Mouse (Mus musculus) G1E (cell line): Measurements from ENCODE around the gene Lipm. TPM values are rescaled to one million over a fixed set of nuclear protein-coding genes. Genes with fewer than 3 reads are reported as not detected.

Experiments used
- ATAC-seq: 2 replicates; pipeline ENCODE4 v1.8.0; 2016; ENCODE audit warnings: mild to moderate bottlenecking; ENCODE audit not compliant: insufficient number of reproducible peaks, poor library complexity, low FRiP score, severe bottlenecking; ENCODE audit errors: extremely low read depth
- DNase-seq: peaks from one replicate; pipeline ENCODE4 v3.0.0; 2012; ENCODE audit warnings: low spot score
- H3K27me3 ChIP-seq: 2 replicates; pipeline ENCODE4 v1.6.1; 2012; ENCODE audit warnings: mild to moderate bottlenecking, low read length, inconsistent platforms; ENCODE audit not compliant: insufficient read depth
- H3K36me3 ChIP-seq: replicated peaks from 2 replicates; pipeline ENCODE3; 2012; ENCODE audit warnings: mild to moderate bottlenecking, inconsistent platforms
- H3K4me1 ChIP-seq: 2 replicates; pipeline ENCODE4 v1.6.1; 2012; ENCODE audit warnings: low read depth, low read length, inconsistent platforms, mixed read lengths; ENCODE audit not compliant: insufficient read depth
- H3K4me3 ChIP-seq: 2 replicates; pipeline ENCODE4 v1.5.1; 2012; ENCODE audit warnings: low read depth, mild to moderate bottlenecking, inconsistent platforms, low read length, moderate library complexity, mixed read lengths
- H3K9me3 ChIP-seq: replicated peaks from 2 replicates; pipeline ENCODE4 v1.6.1; 2012; ENCODE audit warnings: inconsistent platforms
- CTCF ChIP-seq: IDR thresholded peaks from 2 replicates; pipeline ENCODE4 v1.5.1; 2012; ENCODE audit warnings: low read depth, low read length, inconsistent platforms, mixed read lengths
- GATA1 ChIP-seq: IDR thresholded peaks from 2 replicates; pipeline ENCODE4 v1.6.1; 2012; ENCODE audit warnings: borderline replicate concordance, low read length, inconsistent platforms, mixed read lengths
- GATA2 ChIP-seq: IDR thresholded peaks from 2 replicates; pipeline ENCODE4 v1.6.1; 2012; ENCODE audit warnings: low read depth, low read length, inconsistent platforms, borderline replicate concordance
- POLR2AphosphoS5 ChIP-seq: IDR thresholded peaks from 2 replicates; pipeline ENCODE4 v1.6.1; 2012; ENCODE audit warnings: low read depth, low read length, inconsistent platforms; ENCODE audit not compliant: insufficient replicate concordance
- TAL1 ChIP-seq: conservative IDR thresholded peaks from 2 replicates; pipeline ENCODE4 v1.6.1; 2012; ENCODE audit warnings: low read depth, low read length, inconsistent platforms, mixed read lengths
- polyA plus RNA-seq: library from polyadenylated mRNA; stranded (reverse); fragments of >175 nt; gene quantifications from 2 replicates; pipeline ENCODE4 v1.2.3, GENCODE M21; 2012
- total RNA-seq, 2 experiments: library from RNA; stranded (forward) in 1 of 2; stranded (reverse) in 1 of 2; fragments of 200-1000 nt in 1 of 2; fragments of >200 nt in 1 of 2; fragmentation: Nextera tagmentation in 1 of 2; gene quantifications; 2 replicates each; pipeline ENCODE4 v1.2.3; 2014 to 2017

Gene Lipm
- not detected in 2 replicates for total RNA-seq (2014; fragmentation: Nextera tagmentation)
- not detected in 2 replicates for total RNA-seq (2017)
- not detected in 2 replicates for polyA plus RNA-seq

GRCm38 (mm10) chr19:34100633-34101032 lies at the start of gene Lipm:
TSS of gene Lipm (plus strand) at chr19:34100933.
- DNase-seq = no peak
- TF ChIP-seq POLR2AphosphoS5 (no peak), CTCF (no peak)
- Histone ChIP-seq H3K9me3 (no peaks in the 10 kb centered on the region), H3K4me3 (no peak within 1 kb of the TSS), H3K36me3 (no peaks in the 10 kb centered on the region), H3K4me1 (no peaks in the 10 kb centered on the region), H3K27me3 (no peaks in the 10 kb centered on the region)
- ATAC-seq = no peak

- H3K36me3 ChIP-seq = no peaks in the 10 kb centered on the region
- H3K4me3 ChIP-seq = no peak overlapping the region
- no peaks in the 10 kb centered on the region for H3K9me3 ChIP-seq
- no peaks in the 10 kb centered on the region for H3K4me1 ChIP-seq
- ATAC-seq (no peak), DNase-seq (no peak)
- no peak for TF ChIP-seq TAL1
- TF ChIP-seq GATA2 = no peak
- no peak for TF ChIP-seq POLR2AphosphoS5
- TF ChIP-seq GATA1 = no peak
- no peak for TF ChIP-seq CTCF
- no peaks in the 10 kb centered on the region for H3K27me3 ChIP-seq
Measured at GRCm38 (mm10) chr19:34051502-34051901, 49.2 kb upstream of the Lipm start.

- H3K4me1 ChIP-seq = no peaks in the 10 kb centered on the region
- TF ChIP-seq CTCF (no peak), POLR2AphosphoS5 (no peak), TAL1 (no peak), GATA2 (no peak), GATA1 (no peak)
- no peak overlapping the region for H3K4me3 ChIP-seq
- no peak for ATAC-seq
- H3K9me3 ChIP-seq = no peaks in the 10 kb centered on the region
- H3K27me3 ChIP-seq = no peaks in the 10 kb centered on the region
- H3K36me3 ChIP-seq = no peaks in the 10 kb centered on the region
- DNase-seq = no peak
Measured at GRCm38 (mm10) chr19:34063547-34063946, 37.2 kb upstream of the Lipm start.

- Histone ChIP-seq H3K4me3 (no peak overlapping the region), H3K36me3 (no peaks in the 10 kb centered on the region), H3K27me3 (no peaks in the 10 kb centered on the region), H3K4me1 (no peaks in the 10 kb centered on the region), H3K9me3 (no peaks in the 10 kb centered on the region)
- TF ChIP-seq GATA2 (no peak), TAL1 (no peak), CTCF (no peak), POLR2AphosphoS5 (no peak), GATA1 (no peak)
- ATAC-seq (no peak), DNase-seq (no peak)
Measured at GRCm38 (mm10) chr19:34064059-34064458, 36.7 kb upstream of the Lipm start.

- Histone ChIP-seq H3K9me3 (no peaks in the 10 kb centered on the region), H3K4me1 (no peaks in the 10 kb centered on the region), H3K27me3 (no peaks in the 10 kb centered on the region), H3K4me3 (no peak within 1 kb of the TSS), H3K36me3 (no peaks in the 10 kb centered on the region)
- ATAC-seq (no peak), DNase-seq (no peak)
- no peak for TF ChIP-seq POLR2AphosphoS5
- TF ChIP-seq TAL1 = no peak
- no peak for TF ChIP-seq GATA1
- no peak for TF ChIP-seq GATA2
- TF ChIP-seq CTCF = no peak
Measured at GRCm38 (mm10) chr19:34066779-34067472, 33.8 kb upstream of the Lipm start, which contains the start of gene Lipn. TSS of gene Lipn (plus strand) at chr19:34067358.

- Histone ChIP-seq H3K4me3 (no peak overlapping the region), H3K9me3 (no peaks in the 10 kb centered on the region), H3K4me1 (no peaks in the 10 kb centered on the region), H3K27me3 (no peaks in the 10 kb centered on the region), H3K36me3 (no peaks in the 10 kb centered on the region)
- DNase-seq (no peak), ATAC-seq (no peak)
- TF ChIP-seq GATA1 (no peak), TAL1 (no peak), POLR2AphosphoS5 (no peak), GATA2 (no peak), CTCF (no peak)
Measured at GRCm38 (mm10) chr19:34074239-34074638, 26.5 kb upstream of the Lipm start.
